Mouse (Mus musculus): Measurements from ENCODE around the gene Slc35e3. TPM values are rescaled to one million over a fixed set of nuclear protein-coding genes. Genes with fewer than 3 reads are reported as not detected.

The Slc35e3 gene
- polyA plus RNA-seq, 2 experiments: 1.3 to 1.7 TPM

- ATAC-seq (ENCODE audit: insufficient read depth): no peak
- H3K27ac ChIP-seq: no peak overlapping the region
- 83% methylated on average over 8 of the region's 8 CpGs for WGBS (ENCODE audit: insufficient replicate concordance)
- no peaks in the 10 kb centered on the region; the same call in 1 of the 2 replicates for H3K36me3 ChIP-seq (replicated peaks; ENCODE audit: control insufficient read depth, insufficient read depth, low read depth)
- peaks cover 0 to 13% of the 10 kb centered on the region in 2 experiments; a peak in 3 of 4 replicates for H3K4me1 ChIP-seq (replicated peaks; ENCODE audit: control insufficient read depth in 2 of 2, insufficient read depth in 2 of 2, low read length in 1 of 2)
- no peak overlapping the region for H3K9ac ChIP-seq (replicated peaks)
- no peak for TF ChIP-seq CTCF (IDR thresholded peaks at IDR 0.05; ENCODE audit: low read depth)
- no peak for TF ChIP-seq EP300 (IDR thresholded peaks at IDR 0.05; ENCODE audit: low read depth)
- no peak overlapping the region for H3K4me3 ChIP-seq (ENCODE audit: insufficient read depth in 1 of 2, low read depth in 2 of 2, low read length in 2 of 2)
- no peak for DNase-seq (ENCODE audit: low read depth in 3 of 3, low spot score in 3 of 3)
- H3K4me2 ChIP-seq (ENCODE audit: low read depth): no peak overlapping the region
- H3K9me3 ChIP-seq (ENCODE audit: control insufficient read depth, low read length): no peaks in the 10 kb centered on the region
- H3K27me3 ChIP-seq (ENCODE audit: control insufficient read depth, insufficient read depth, low read length): no peaks in the 10 kb centered on the region
These were observed 32.7 kb downstream of the Slc35e3 start for GRCm38 (mm10) chr10:117713466-117713865.

- DNase-seq (ENCODE audit: low read depth in 3 of 3, low spot score in 3 of 3) (no peak), ATAC-seq (ENCODE audit: insufficient read depth) (no peak)
- H3K36me3 ChIP-seq (replicated peaks; ENCODE audit: control insufficient read depth, insufficient read depth, low read depth): no peaks in the 10 kb centered on the region; the same call in 1 of the 2 replicates
- H3K9me3 ChIP-seq (ENCODE audit: control insufficient read depth, low read length): no peaks in the 10 kb centered on the region
- H3K4me2 ChIP-seq (ENCODE audit: low read depth): no peak overlapping the region
- WGBS (ENCODE audit: insufficient replicate concordance): 81% methylated on average over 9 of the region's 9 CpGs
- H3K4me1 ChIP-seq (replicated peaks; ENCODE audit: control insufficient read depth in 2 of 2, insufficient read depth in 2 of 2, low read length in 1 of 2): peaks cover 0 to 13% of the 10 kb centered on the region in 2 experiments; a peak in 3 of 4 replicates
- no peaks in the 10 kb centered on the region for H3K27me3 ChIP-seq (ENCODE audit: control insufficient read depth, insufficient read depth, low read length)
- no peak overlapping the region for H3K27ac ChIP-seq
- H3K9ac ChIP-seq (replicated peaks): no peak overlapping the region
- no peak overlapping the region for H3K4me3 ChIP-seq (ENCODE audit: insufficient read depth in 1 of 2, low read depth in 2 of 2, low read length in 2 of 2)
- TF ChIP-seq CTCF (IDR thresholded peaks at IDR 0.05; ENCODE audit: low read depth): no peak
- TF ChIP-seq EP300 (IDR thresholded peaks at IDR 0.05; ENCODE audit: low read depth): no peak
These were observed 33.3 kb downstream of the Slc35e3 start for GRCm38 (mm10) chr10:117712871-117713270.

- peaks cover 3% of the 10 kb centered on the region; the same call in 1 of the 2 replicates for H3K36me3 ChIP-seq (replicated peaks; ENCODE audit: control insufficient read depth, insufficient read depth, low read depth)
- WGBS (ENCODE audit: insufficient replicate concordance): 80% methylated on average over 9 of the region's 9 CpGs
- DNase-seq (ENCODE audit: low read depth in 3 of 3, low spot score in 3 of 3): no peak
- peaks cover 0 to 9% of the 10 kb centered on the region in 2 experiments; a peak in 3 of 4 replicates for H3K4me1 ChIP-seq (replicated peaks; ENCODE audit: control insufficient read depth in 2 of 2, insufficient read depth in 2 of 2, low read length in 1 of 2)
- TF ChIP-seq CTCF (IDR thresholded peaks at IDR 0.05; ENCODE audit: low read depth): no peak
- no peak for TF ChIP-seq EP300 (IDR thresholded peaks at IDR 0.05; ENCODE audit: low read depth)
- H3K27ac ChIP-seq: no peak overlapping the region
- no peak overlapping the region for H3K4me3 ChIP-seq (ENCODE audit: insufficient read depth in 1 of 2, low read depth in 2 of 2, low read length in 2 of 2)
- ATAC-seq (ENCODE audit: insufficient read depth): no peak
- no peaks in the 10 kb centered on the region for H3K9me3 ChIP-seq (ENCODE audit: control insufficient read depth, low read length)
- H3K4me2 ChIP-seq (ENCODE audit: low read depth): no peak overlapping the region
- no peak overlapping the region for H3K9ac ChIP-seq (replicated peaks)
- no peaks in the 10 kb centered on the region for H3K27me3 ChIP-seq (ENCODE audit: control insufficient read depth, insufficient read depth, low read length)
These were observed 33.9 kb downstream of the Slc35e3 start for GRCm38 (mm10) chr10:117712191-117712754.

- DNase-seq (ENCODE audit: low read depth in 3 of 3, low spot score in 3 of 3) (no peak), ATAC-seq (ENCODE audit: insufficient read depth) (no peak)
- WGBS (ENCODE audit: insufficient replicate concordance): 64% methylated on average over 5 of the region's 5 CpGs
- Histone ChIP-seq H3K36me3 (replicated peaks; ENCODE audit: control insufficient read depth, insufficient read depth, low read depth) (peaks cover 11% of the 10 kb centered on the region; the same call in 1 of the 2 replicates), H3K9me3 (ENCODE audit: control insufficient read depth, low read length) (no peaks in the 10 kb centered on the region), H3K4me3 (ENCODE audit: insufficient read depth in 1 of 2, low read depth in 2 of 2, low read length in 2 of 2) (peak overlapping the region in 1 of 2 experiments; percentile 94; a peak in 2 of 4 replicates), H3K4me2 (ENCODE audit: low read depth) (peak overlapping the region; percentile 73), H3K27me3 (ENCODE audit: control insufficient read depth, insufficient read depth, low read length) (no peaks in the 10 kb centered on the region), H3K9ac (replicated peaks) (peak overlapping the region; percentile 71), H3K27ac (no peak overlapping the region), H3K4me1 (replicated peaks; ENCODE audit: control insufficient read depth in 2 of 2, insufficient read depth in 2 of 2, low read length in 1 of 2) (peaks cover 0 to 9% of the 10 kb centered on the region in 2 experiments; a peak in 3 of 4 replicates)
- TF ChIP-seq EP300 (IDR thresholded peaks at IDR 0.05; ENCODE audit: low read depth): no peak
- TF ChIP-seq CTCF (IDR thresholded peaks at IDR 0.05; ENCODE audit: low read depth): no peak
These were observed 34.8 kb downstream of the Slc35e3 start for GRCm38 (mm10) chr10:117711408-117711807.

GRCm38 (mm10) chr10:117710604-117711141 lies 35.5 kb downstream of the Slc35e3 start, which contains the start of gene Mdm2:
TSS of gene Mdm2 (minus strand) at chr10:117710758.
- ATAC-seq (ENCODE audit: insufficient read depth) (peak; percentile 94), DNase-seq (ENCODE audit: low read depth in 3 of 3, low spot score in 3 of 3) (peak; percentile 88)
- Histone ChIP-seq H3K9ac (replicated peaks) (peak within 1 kb of the TSS; percentile 97), H3K27ac (peak within 1 kb of the TSS; percentile 79), H3K9me3 (ENCODE audit: control insufficient read depth, low read length) (no peaks in the 10 kb centered on the region), H3K36me3 (replicated peaks; ENCODE audit: control insufficient read depth, insufficient read depth, low read depth) (peaks cover 12% of the 10 kb centered on the region), H3K4me1 (replicated peaks; ENCODE audit: control insufficient read depth in 2 of 2, insufficient read depth in 2 of 2, low read length in 1 of 2) (peaks cover 0 to 9% of the 10 kb centered on the region in 2 experiments; a peak in 3 of 4 replicates), H3K4me3 (ENCODE audit: insufficient read depth in 1 of 2, low read depth in 2 of 2, low read length in 2 of 2) (peak within 1 kb of the TSS; percentile 76 to 94), H3K4me2 (ENCODE audit: low read depth) (peak within 1 kb of the TSS; percentile 77), H3K27me3 (ENCODE audit: control insufficient read depth, insufficient read depth, low read length) (no peaks in the 10 kb centered on the region)
- WGBS (ENCODE audit: insufficient replicate concordance): 1% methylated on average over 51 of the region's 52 CpGs
- TF ChIP-seq CTCF (IDR thresholded peaks at IDR 0.05; ENCODE audit: low read depth): peak; percentile 83
- TF ChIP-seq EP300 (IDR thresholded peaks at IDR 0.05; ENCODE audit: low read depth): no peak
